Mouse (Mus musculus) ES-Bruce4 (cell line): Measurements from ENCODE around the gene Neurl1a. TPM values are rescaled to one million over a fixed set of nuclear protein-coding genes. Genes with fewer than 3 reads are reported as not detected.

ENCODE experiments used
- H3K27ac ChIP-seq: 2 replicates; pipeline ENCODE4 v1.5.1; 2012; ENCODE audit warnings: low read length, inconsistent platforms; ENCODE audit not compliant: insufficient read depth
- H3K27me3 ChIP-seq: 2 replicates; pipeline ENCODE4 v1.6.1; 2012; ENCODE audit warnings: mild to moderate bottlenecking, low read length, inconsistent platforms; ENCODE audit not compliant: control insufficient read depth, poor library complexity, insufficient read depth, severe bottlenecking
- H3K36me3 ChIP-seq: 2 replicates; pipeline ENCODE4 v1.6.1; 2012; ENCODE audit warnings: inconsistent platforms, mild to moderate bottlenecking, low read length, moderate library complexity; ENCODE audit not compliant: control insufficient read depth, poor library complexity, insufficient read depth, severe bottlenecking
- H3K4me1 ChIP-seq: one replicate; pipeline ENCODE4 v1.8.1; 2011; ENCODE audit warnings: low read length; ENCODE audit not compliant: control insufficient read depth, insufficient read depth
- H3K4me3 ChIP-seq: 2 replicates; pipeline ENCODE4 v1.5.1; 2011; ENCODE audit warnings: low read depth, mild to moderate bottlenecking, low read length
- H3K9ac ChIP-seq: 2 replicates; pipeline ENCODE4 v1.6.1; 2012; ENCODE audit warnings: low read depth, mild to moderate bottlenecking, inconsistent platforms; ENCODE audit not compliant: poor library complexity, severe bottlenecking
- H3K9me3 ChIP-seq: replicated peaks from 2 replicates; pipeline ENCODE4 v1.6.1; 2012; ENCODE audit warnings: mild to moderate bottlenecking, low read length, inconsistent platforms; ENCODE audit not compliant: control insufficient read depth, poor library complexity, insufficient read depth, severe bottlenecking
- CTCF ChIP-seq: IDR thresholded peaks from one replicate; pipeline ENCODE4 v1.8.1; 2011; ENCODE audit warnings: low read depth, low read length
- EP300 ChIP-seq: IDR thresholded peaks from 2 replicates; pipeline ENCODE4 v1.6.1; 2011; ENCODE audit warnings: low read depth, low read length; ENCODE audit not compliant: insufficient read depth
- POLR2A ChIP-seq: IDR thresholded peaks from one replicate; pipeline ENCODE4 v1.8.1; 2011; ENCODE audit warnings: low read length; ENCODE audit not compliant: insufficient read depth
- polyA plus RNA-seq: library from polyadenylated mRNA; stranded (reverse); fragments of >200 nt; gene quantifications from 2 replicates; pipeline ENCODE4 v1.2.4, GENCODE M21; 2011; ENCODE audit warnings: low read depth; ENCODE audit not compliant: missing spikeins, insufficient read depth, insufficient read length

Gene Neurl1a
- polyA plus RNA-seq, 1 experiment = 8.1 TPM

- Histone ChIP-seq H3K4me3 (no peak overlapping the region), H3K9me3 (no peaks in the 10 kb centered on the region), H3K36me3 (no peaks in the 10 kb centered on the region), H3K4me1 (no peaks in the 10 kb centered on the region), H3K9ac (no peak overlapping the region), H3K27ac (no peak overlapping the region), H3K27me3 (no peaks in the 10 kb centered on the region)
- TF ChIP-seq CTCF (no peak), EP300 (no peak), POLR2A (no peak)
Measured at GRCm38 (mm10) chr19:47225791-47226190, 47.2 kb downstream of the Neurl1a start.

- no peak overlapping the region for H3K27ac ChIP-seq
- no peaks in the 10 kb centered on the region for H3K9me3 ChIP-seq
- H3K9ac ChIP-seq = peak overlapping the region; percentile 37; the same call in 1 of the 2 replicates
Measured at GRCm38 (mm10) chr19:47228725-47229252, 50.2 kb downstream of the Neurl1a start.

GRCm38 (mm10) chr19:47229461-47229860 lies 50.8 kb downstream of the Neurl1a start:
- no peak overlapping the region for H3K27ac ChIP-seq
- no peak overlapping the region for H3K9ac ChIP-seq
- no peak overlapping the region for H3K4me3 ChIP-seq
- TF ChIP-seq POLR2A (no peak), CTCF (no peak), EP300 (no peak)
- no peaks in the 10 kb centered on the region for H3K36me3 ChIP-seq
- H3K4me1 ChIP-seq = no peaks in the 10 kb centered on the region
- no peaks in the 10 kb centered on the region for H3K9me3 ChIP-seq
- no peaks in the 10 kb centered on the region for H3K27me3 ChIP-seq

More at GRCm38 (mm10) chr19:47228725-47229252, 50.2 kb downstream of the Neurl1a start:
- TF ChIP-seq CTCF (no peak), POLR2A (no peak), EP300 (no peak)
- no peaks in the 10 kb centered on the region for H3K27me3 ChIP-seq
- H3K4me1 ChIP-seq = no peaks in the 10 kb centered on the region
- H3K36me3 ChIP-seq = no peaks in the 10 kb centered on the region
- peak overlapping the region; percentile 7; the same call in 1 of the 2 replicates for H3K4me3 ChIP-seq

DNA sequence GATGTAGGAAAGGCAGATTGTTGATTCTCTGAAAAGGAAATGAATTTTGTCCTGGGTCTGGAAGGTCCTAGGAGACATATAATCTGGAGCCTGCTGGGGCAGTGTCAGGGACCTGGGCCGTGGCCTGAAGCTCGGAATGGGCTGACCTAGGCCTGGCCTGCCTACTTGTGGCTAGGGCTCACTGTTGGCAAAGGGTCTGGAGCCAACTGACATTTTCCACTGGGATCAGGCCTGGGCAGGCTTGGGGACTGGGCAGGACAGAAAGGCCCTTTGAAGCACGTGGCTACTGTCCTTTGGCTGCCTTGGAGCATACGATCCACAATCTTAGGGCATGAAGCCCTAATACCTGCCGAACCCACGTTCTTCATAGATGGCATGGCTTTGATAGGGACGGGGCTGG lies 51.5 kb downstream of the Neurl1a start:
- H3K27ac ChIP-seq = no peak overlapping the region
- H3K4me1 ChIP-seq = no peaks in the 10 kb centered on the region
- H3K27me3 ChIP-seq = no peaks in the 10 kb centered on the region
- no peak overlapping the region for H3K4me3 ChIP-seq
- no peak overlapping the region for H3K9ac ChIP-seq
- no peak for TF ChIP-seq EP300
- no peak for TF ChIP-seq CTCF
- no peak for TF ChIP-seq POLR2A
- H3K9me3 ChIP-seq = no peaks in the 10 kb centered on the region
- H3K36me3 ChIP-seq = no peaks in the 10 kb centered on the region

- Histone ChIP-seq H3K9me3 (no peaks in the 10 kb centered on the region), H3K4me3 (no peak overlapping the region), H3K4me1 (no peaks in the 10 kb centered on the region), H3K36me3 (no peaks in the 10 kb centered on the region), H3K27ac (no peak overlapping the region), H3K27me3 (no peaks in the 10 kb centered on the region), H3K9ac (no peak overlapping the region)
- TF ChIP-seq EP300 (no peak), POLR2A (no peak), CTCF (no peak)
Measured at GRCm38 (mm10) chr19:47230682-47231081, 52.1 kb downstream of the Neurl1a start.

DNA sequence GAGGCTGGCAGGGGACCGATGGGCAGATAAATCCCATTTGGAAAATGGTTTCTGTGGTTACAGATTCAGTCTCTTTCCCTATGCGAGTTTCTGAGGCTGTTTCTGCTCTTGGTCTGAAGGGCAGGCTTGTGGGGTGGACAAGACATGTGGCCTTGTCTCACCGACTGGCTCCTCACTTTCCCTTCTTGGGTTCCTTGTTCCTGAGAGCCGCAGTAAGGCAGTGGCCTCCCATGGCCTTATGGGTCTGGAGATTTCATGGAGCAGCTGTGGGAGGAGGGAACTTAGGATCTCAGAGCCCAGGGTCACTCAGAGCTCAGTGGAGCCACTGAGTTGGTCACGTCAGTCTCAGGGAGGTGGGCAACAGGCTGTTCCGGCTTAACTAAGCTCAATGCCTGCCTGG lies 52.8 kb downstream of the Neurl1a start:
- H3K4me3 ChIP-seq = no peak overlapping the region
- no peaks in the 10 kb centered on the region for H3K27me3 ChIP-seq
- no peaks in the 10 kb centered on the region for H3K9me3 ChIP-seq
- no peaks in the 10 kb centered on the region for H3K4me1 ChIP-seq
- TF ChIP-seq CTCF (no peak), EP300 (no peak), POLR2A (no peak)
- H3K27ac ChIP-seq = no peak overlapping the region
- H3K9ac ChIP-seq = no peak overlapping the region
- H3K36me3 ChIP-seq = no peaks in the 10 kb centered on the region
